Mouse (Mus musculus) right cerebral cortex, postnatal 14 days (tissue): ENCODE results near the gene Adra1d.

Source experiments
- DNase-seq: peaks from one replicate; pipeline ENCODE4 v3.0.0; 2022

Gene Adra1d

GRCm38 (mm10) chr2:131538341-131538740 is 23.7 kb downstream of the Adra1d start:
- DNase-seq = no peak

- DNase-seq = no peak
These were observed 26.9 kb downstream of the Adra1d start for GRCm38 (mm10) chr2:131535168-131535567.

- no peak for DNase-seq
These were observed 30.8 kb downstream of the Adra1d start for GRCm38 (mm10) chr2:131531271-131531670.

GRCm38 (mm10) chr2:131530623-131531008 is 31.5 kb downstream of the Adra1d start:
- DNase-seq = peak; percentile 40

- DNase-seq = peak; percentile 49
These were observed 32.0 kb downstream of the Adra1d start for GRCm38 (mm10) chr2:131529898-131530622.

- DNase-seq = peak; percentile 41
These were observed 35.0 kb downstream of the Adra1d start for GRCm38 (mm10) chr2:131527061-131527460.

GRCm38 (mm10) chr2:131520743-131521142 is 41.3 kb downstream of the Adra1d start:
- no peak for DNase-seq

GRCm38 (mm10) chr2:131518790-131519189 is 43.3 kb downstream of the Adra1d start:
- DNase-seq = no peak

GRCm38 (mm10) chr2:131517550-131517949 is 44.5 kb downstream of the Adra1d start:
- DNase-seq = no peak

GRCm38 (mm10) chr2:131514055-131514621 is 47.9 kb downstream of the Adra1d start:
- DNase-seq = no peak

- no peak for DNase-seq
These were observed 48.6 kb downstream of the Adra1d start for GRCm38 (mm10) chr2:131513477-131513876.

- no peak for DNase-seq
These were observed 51.6 kb downstream of the Adra1d start for GRCm38 (mm10) chr2:131510531-131510930.

- peak; percentile 53 for DNase-seq
These were observed 52.3 kb downstream of the Adra1d start for GRCm38 (mm10) chr2:131509671-131510313.

- DNase-seq = no peak
These were observed 53.6 kb downstream of the Adra1d start for GRCm38 (mm10) chr2:131508501-131508900.

GRCm38 (mm10) chr2:131506358-131506757 is 55.7 kb downstream of the Adra1d start:
- no peak for DNase-seq

GRCm38 (mm10) chr2:131505431-131505830 is 56.7 kb downstream of the Adra1d start:
- no peak for DNase-seq

- no peak for DNase-seq
These were observed 59.5 kb downstream of the Adra1d start for GRCm38 (mm10) chr2:131502561-131502960.

- DNase-seq = peak; percentile 30
These were observed 60.2 kb downstream of the Adra1d start for GRCm38 (mm10) chr2:131501886-131502285.

- no peak for DNase-seq
These were observed 62.7 kb downstream of the Adra1d start for GRCm38 (mm10) chr2:131499290-131499845.

GRCm38 (mm10) chr2:131498219-131498618 is 63.9 kb downstream of the Adra1d start:
- DNase-seq = no peak

GRCm38 (mm10) chr2:131497224-131497856 is 64.7 kb downstream of the Adra1d start:
- no peak for DNase-seq

- DNase-seq = no peak
These were observed 65.8 kb downstream of the Adra1d start for GRCm38 (mm10) chr2:131496125-131496820.
